Mouse (Mus musculus): ENCODE measurements around the gene Armc9. TPM values are rescaled to one million over a fixed set of nuclear protein-coding genes. Genes with fewer than 3 reads are reported as not detected.

Gene Armc9
- total and polyA plus RNA-seq, 3 experiments: 7.2 to 12.0 TPM; not detected in 1

GRCm38 (mm10) chr1:86152618-86153017 is 2.0 kb upstream of the Armc9 start:
- TF ChIP-seq ZC3H11A (IDR thresholded peaks at IDR 0.05; ENCODE audit: low read depth, low read length) (peak; percentile 39), RAD21 (IDR thresholded peaks at IDR 0.05; ENCODE audit: low read depth, low read length) (peak; percentile 52), TCF12 (IDR thresholded peaks at IDR 0.05; ENCODE audit: low read depth, low read length) (no peak), MEF2A (IDR thresholded peaks at IDR 0.05; ENCODE audit: extremely low read depth, insufficient replicate concordance, low read depth, low read length, poor library complexity, severe bottlenecking) (no peak), RCOR1 (IDR thresholded peaks at IDR 0.05; ENCODE audit: low read depth, low read length) (no peak), NRF1 (IDR thresholded peaks at IDR 0.05; ENCODE audit: insufficient read depth, low read depth, low read length, poor library complexity, severe bottlenecking) (no peak), CTCF (IDR thresholded peaks at IDR 0.05 in 2 of 3, conservative IDR thresholded peaks at IDR 0.05 in 1 of 3; ENCODE audit: control insufficient read depth in 1 of 3, insufficient read depth in 1 of 3, low read depth in 2 of 3, low read length in 3 of 3, poor library complexity in 1 of 3, severe bottlenecking in 1 of 3) (peak; percentile 59 to 71 (median 68)), SMC3 (IDR thresholded peaks at IDR 0.05; ENCODE audit: low read depth, low read length) (peak; percentile 55), ETS1 (IDR thresholded peaks at IDR 0.05; ENCODE audit: low read depth, low read length) (no peak)
- Histone ChIP-seq H3K27ac (ENCODE audit: control insufficient read depth, low read depth, low read length) (no peak overlapping the region), H3K36me3 (ENCODE audit: control insufficient read depth in 1 of 2, insufficient read depth in 2 of 2, low read length in 2 of 2) (peaks cover 0 to 5% of the 10 kb centered on the region in 2 experiments; a peak in 2 of 4 replicates), H3K9me3 (replicated peaks; ENCODE audit: insufficient read depth, low read length) (no peaks in the 10 kb centered on the region), H3K79me2 (ENCODE audit: control insufficient read depth, insufficient read depth, low read length, poor library complexity) (no peaks in the 10 kb centered on the region; the same call in 1 of the 2 replicates), H3K9ac (ENCODE audit: control insufficient read depth, low read depth, low read length, poor library complexity, severe bottlenecking) (no peak overlapping the region), H3K4me1 (ENCODE audit: control insufficient read depth in 1 of 2, insufficient read depth in 2 of 2, low read length in 2 of 2) (peaks cover 3 to 7% of the 10 kb centered on the region in 2 experiments; a peak in 2 of 4 replicates), H3K27me3 (ENCODE audit: control insufficient read depth in 1 of 2, insufficient read depth in 2 of 2, low read length in 2 of 2) (no peaks in the 10 kb centered on the region), H3K4me3 (ENCODE audit: control insufficient read depth in 1 of 2, insufficient read depth in 1 of 2, low read depth in 2 of 2, low read length in 2 of 2) (no peak overlapping the region)
- DNase-seq (ENCODE audit: low read depth, low spot score): peak; percentile 62

DNA sequence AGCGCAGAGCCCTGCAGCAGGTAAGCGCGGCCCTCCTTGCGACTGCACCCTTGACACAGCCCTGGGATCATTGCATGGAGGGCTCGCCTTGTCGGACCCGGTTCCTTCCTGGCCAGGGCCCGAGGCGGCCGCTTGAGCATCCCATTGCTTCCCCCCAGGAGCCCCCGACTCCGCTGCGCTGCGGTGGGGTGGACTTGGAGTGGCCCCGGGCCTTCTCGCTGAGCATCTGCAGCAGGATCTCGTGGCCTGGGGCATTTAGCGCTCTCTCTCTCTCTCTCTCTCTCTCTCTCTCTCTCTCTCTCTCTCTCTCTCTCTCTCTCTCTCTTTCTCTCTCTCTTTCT is 214 bp downstream of the Armc9 start:
- H3K9me3 ChIP-seq (replicated peaks; ENCODE audit: insufficient read depth, low read length): no peaks in the 10 kb centered on the region
- no peak for TF ChIP-seq MYC (IDR thresholded peaks at IDR 0.05; ENCODE audit: low read depth, low read length)
- no peak for TF ChIP-seq ZNF384 (IDR thresholded peaks at IDR 0.05; ENCODE audit: low read depth, low read length)
- peak in 1 of 2 experiments; percentile 67; a peak in 3 of 4 replicates for TF ChIP-seq POLR2A (IDR thresholded peaks at IDR 0.05; ENCODE audit: control insufficient read depth in 1 of 2, insufficient read depth in 1 of 2, low read depth in 1 of 2, low read length in 2 of 2, poor library complexity in 1 of 2)
- TF ChIP-seq NRF1 (IDR thresholded peaks at IDR 0.05; ENCODE audit: insufficient read depth, low read depth, low read length, poor library complexity, severe bottlenecking): no peak
- TF ChIP-seq BHLHE40 (IDR thresholded peaks at IDR 0.05; ENCODE audit: borderline replicate concordance, low read depth, low read length): no peak
- H3K79me2 ChIP-seq (ENCODE audit: control insufficient read depth, insufficient read depth, low read length, poor library complexity): no peaks in the 10 kb centered on the region; the same call in 1 of the 2 replicates
- no peak for DNase-seq (ENCODE audit: low read depth, low spot score)
- peaks cover 5 to 7% of the 10 kb centered on the region in 2 experiments; a peak in 3 of 4 replicates for H3K4me1 ChIP-seq (ENCODE audit: control insufficient read depth in 1 of 2, insufficient read depth in 2 of 2, low read length in 2 of 2)
- no peaks in the 10 kb centered on the region for H3K27me3 ChIP-seq (ENCODE audit: control insufficient read depth in 1 of 2, insufficient read depth in 2 of 2, low read length in 2 of 2)
- no peak overlapping the region for H3K27ac ChIP-seq (ENCODE audit: control insufficient read depth, low read depth, low read length)
- H3K36me3 ChIP-seq (ENCODE audit: control insufficient read depth in 1 of 2, insufficient read depth in 2 of 2, low read length in 2 of 2): peaks cover under 1 to 8% of the 10 kb centered on the region in 2 experiments; a peak in 3 of 4 replicates
- H3K9ac ChIP-seq (ENCODE audit: control insufficient read depth, low read depth, low read length, poor library complexity, severe bottlenecking): peak overlapping the region; percentile 68
- peak overlapping the region; percentile 56 to 75 for H3K4me3 ChIP-seq (ENCODE audit: control insufficient read depth in 1 of 2, insufficient read depth in 1 of 2, low read depth in 2 of 2, low read length in 2 of 2)

DNA sequence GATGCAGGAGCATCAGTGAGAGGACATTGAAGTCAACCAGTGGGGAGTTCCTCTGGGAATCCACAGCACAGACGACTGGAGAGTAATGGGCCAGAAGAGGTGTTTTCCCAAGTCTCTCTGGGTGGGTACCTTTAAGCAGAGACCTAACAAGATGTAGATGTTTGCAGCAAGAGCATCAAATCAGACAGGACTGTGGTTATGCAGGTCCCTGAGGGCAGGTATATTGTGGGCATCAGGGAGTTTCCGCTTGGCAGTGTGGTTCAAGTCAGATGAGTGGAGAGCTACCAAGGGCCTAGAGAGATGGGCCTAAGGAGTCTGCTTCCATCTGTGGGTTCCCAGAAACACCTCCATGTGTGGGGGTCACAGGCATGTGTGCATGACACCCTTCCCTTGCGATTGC is 1.5 kb downstream of the Armc9 start:
- no peaks in the 10 kb centered on the region for H3K9me3 ChIP-seq (replicated peaks; ENCODE audit: insufficient read depth, low read length)
- H3K79me2 ChIP-seq (ENCODE audit: control insufficient read depth, insufficient read depth, low read length, poor library complexity): no peaks in the 10 kb centered on the region; the same call in 1 of the 2 replicates
- no peak for DNase-seq (ENCODE audit: low read depth, low spot score)
- H3K27ac ChIP-seq (ENCODE audit: control insufficient read depth, low read depth, low read length): no peak overlapping the region
- TF ChIP-seq USF2 (IDR thresholded peaks at IDR 0.05; ENCODE audit: borderline replicate concordance in 1 of 2, insufficient read depth in 1 of 2, low read depth in 1 of 2, low read length in 2 of 2) (no peak), TAL1 (IDR thresholded peaks at IDR 0.05; ENCODE audit: low read length) (no peak), SMC3 (IDR thresholded peaks at IDR 0.05; ENCODE audit: low read depth, low read length) (no peak), BHLHE40 (IDR thresholded peaks at IDR 0.05; ENCODE audit: borderline replicate concordance, low read depth, low read length) (no peak), CTCF (IDR thresholded peaks at IDR 0.05 in 2 of 3, conservative IDR thresholded peaks at IDR 0.05 in 1 of 3; ENCODE audit: control insufficient read depth in 1 of 3, insufficient read depth in 1 of 3, low read depth in 2 of 3, low read length in 3 of 3, poor library complexity in 1 of 3, severe bottlenecking in 1 of 3) (no peak), RAD21 (IDR thresholded peaks at IDR 0.05; ENCODE audit: low read depth, low read length) (no peak), MYB (IDR thresholded peaks at IDR 0.05; ENCODE audit: low read depth, low read length) (no peak), SIN3A (IDR thresholded peaks at IDR 0.05; ENCODE audit: low read length) (no peak), GATA1 (IDR thresholded peaks at IDR 0.05; ENCODE audit: low read depth, low read length) (no peak), MXI1 (IDR thresholded peaks at IDR 0.05; ENCODE audit: low read depth, low read length) (no peak), E2F4 (IDR thresholded peaks at IDR 0.05; ENCODE audit: borderline replicate concordance, low read depth, low read length) (no peak), MAFK (IDR thresholded peaks at IDR 0.05; ENCODE audit: borderline replicate concordance, low read depth, low read length) (no peak)
- peaks cover 3 to 14% of the 10 kb centered on the region in 2 experiments; a peak in 3 of 4 replicates for H3K36me3 ChIP-seq (ENCODE audit: control insufficient read depth in 1 of 2, insufficient read depth in 2 of 2, low read length in 2 of 2)
- no peak overlapping the region for H3K4me3 ChIP-seq (ENCODE audit: control insufficient read depth in 1 of 2, insufficient read depth in 1 of 2, low read depth in 2 of 2, low read length in 2 of 2)
- peaks cover 15 to 16% of the 10 kb centered on the region in 2 experiments for H3K4me1 ChIP-seq (ENCODE audit: control insufficient read depth in 1 of 2, insufficient read depth in 2 of 2, low read length in 2 of 2)
- no peak overlapping the region for H3K9ac ChIP-seq (ENCODE audit: control insufficient read depth, low read depth, low read length, poor library complexity, severe bottlenecking)
- no peaks in the 10 kb centered on the region for H3K27me3 ChIP-seq (ENCODE audit: control insufficient read depth in 1 of 2, insufficient read depth in 2 of 2, low read length in 2 of 2)
